Mouse (Mus musculus) bone marrow macrophage, adult 2 months (primary cell): ENCODE results near the gene Olfr129. TPM values are rescaled to one million over a fixed set of nuclear protein-coding genes. Genes with fewer than 3 reads are reported as not detected.

Experiments
- H3K27ac ChIP-seq: 2 replicates; pipeline ENCODE4 v1.5.1; 2012; ENCODE audit warnings: low read depth, low read length; ENCODE audit not compliant: insufficient read depth
- H3K4me1 ChIP-seq: 2 replicates; pipeline ENCODE4 v1.6.1; 2012; ENCODE audit warnings: low read length; ENCODE audit not compliant: control insufficient read depth, insufficient read depth
- H3K4me3 ChIP-seq: 2 replicates; pipeline ENCODE4 v1.5.1; 2012; ENCODE audit warnings: mild to moderate bottlenecking, low read length, moderate library complexity; ENCODE audit not compliant: insufficient read depth
- CTCF ChIP-seq: IDR thresholded peaks from 2 replicates; pipeline ENCODE4 v1.5.1; 2012; ENCODE audit warnings: low read depth, mild to moderate bottlenecking, low read length, moderate library complexity
- POLR2A ChIP-seq: IDR thresholded peaks from 2 replicates; pipeline ENCODE4 v1.6.1; 2012; ENCODE audit warnings: mild to moderate bottlenecking, low read depth, low read length, borderline replicate concordance
- polyA plus RNA-seq: library from polyadenylated mRNA; stranded (reverse); fragments of >200 nt; gene quantifications from 2 replicates; pipeline ENCODE4 v1.2.4, GENCODE M21; 2012; ENCODE audit not compliant: missing spikeins, insufficient read depth, insufficient read length

Olfr129 gene
- polyA plus RNA-seq, result not detected in 2 replicates

- TF ChIP-seq CTCF (no peak), POLR2A (no peak)
- Histone ChIP-seq H3K27ac (no peak within 1 kb of the TSS), H3K4me1 (no peaks in the 10 kb centered on the region), H3K4me3 (no peak within 1 kb of the TSS)
Measured at GRCm38 (mm10) chr17:38059979-38060378, at the start of gene Olfr129. Gene Olfr129, minus strand, starts transcription at chr17:38060079.

GRCm38 (mm10) chr17:38088593-38088992 lies 28.7 kb upstream of the Olfr129 start, which contains the start of gene Olfr131:
Gene Olfr131, minus strand, starts transcription at chr17:38088693.
- no peak within 1 kb of the TSS for H3K27ac ChIP-seq
- TF ChIP-seq POLR2A (no peak), CTCF (no peak)
- no peaks in the 10 kb centered on the region for H3K4me1 ChIP-seq
- no peak within 1 kb of the TSS for H3K4me3 ChIP-seq

DNA sequence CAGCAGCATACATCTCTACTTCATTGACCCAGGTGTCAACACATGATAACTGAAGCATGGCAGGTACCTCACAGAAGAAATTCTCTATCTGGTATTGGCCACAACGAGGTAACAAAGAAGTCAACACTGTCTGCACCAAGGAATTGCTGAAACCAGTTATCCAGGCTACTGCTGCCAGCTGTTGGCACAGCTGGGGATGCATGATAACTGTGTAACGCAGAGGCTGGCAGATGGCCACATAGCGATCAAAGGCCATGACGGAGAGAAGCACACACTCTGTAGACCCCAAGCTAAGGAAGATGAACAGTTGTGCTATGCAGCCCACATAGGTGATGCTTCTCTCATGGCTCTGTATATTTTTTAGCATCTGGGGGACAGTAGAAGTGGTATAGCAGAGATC lies 22.5 kb upstream of the Olfr129 start:
- H3K4me3 ChIP-seq, result no peak overlapping the region
- no peaks in the 10 kb centered on the region for H3K4me1 ChIP-seq
- no peak overlapping the region for H3K27ac ChIP-seq
- TF ChIP-seq POLR2A (no peak), CTCF (no peak)

- H3K4me3 ChIP-seq, result no peak within 1 kb of the TSS
- TF ChIP-seq POLR2A (no peak), CTCF (no peak)
- no peaks in the 10 kb centered on the region for H3K4me1 ChIP-seq
- H3K27ac ChIP-seq, result no peak within 1 kb of the TSS
Measured at GRCm38 (mm10) chr17:38063621-38064020, 3.7 kb upstream of the Olfr129 start, which contains the start of gene Olfr130. Gene Olfr130, plus strand, starts transcription at chr17:38063921.

DNA sequence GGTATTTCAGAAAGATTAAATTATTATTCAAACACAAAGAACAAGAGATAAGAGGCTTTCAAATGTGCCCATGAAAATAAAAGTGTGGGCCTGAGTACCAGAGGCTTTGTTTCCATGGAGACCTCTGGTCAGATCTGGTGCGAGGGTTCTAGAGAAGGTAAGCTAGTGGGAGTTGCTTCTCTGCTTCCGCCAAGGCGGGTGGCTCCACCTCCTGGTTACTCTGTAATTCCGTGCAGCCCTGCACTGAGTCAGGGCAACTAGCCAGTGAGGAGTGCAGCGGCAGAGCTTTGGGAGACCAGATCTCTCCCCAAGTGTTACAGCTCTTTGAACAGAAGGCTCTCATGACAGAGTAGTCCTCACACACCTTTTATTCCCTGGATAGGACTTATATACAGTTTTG lies 33.6 kb downstream of the Olfr129 start:
- no peaks in the 10 kb centered on the region for H3K4me1 ChIP-seq
- H3K4me3 ChIP-seq, result no peak overlapping the region
- TF ChIP-seq CTCF (no peak), POLR2A (no peak)
- H3K27ac ChIP-seq, result no peak overlapping the region

GRCm38 (mm10) chr17:38016341-38016740 lies 43.5 kb downstream of the Olfr129 start:
- Histone ChIP-seq H3K4me3 (no peak overlapping the region), H3K27ac (no peak overlapping the region), H3K4me1 (no peaks in the 10 kb centered on the region)
- TF ChIP-seq CTCF (no peak), POLR2A (no peak)

DNA sequence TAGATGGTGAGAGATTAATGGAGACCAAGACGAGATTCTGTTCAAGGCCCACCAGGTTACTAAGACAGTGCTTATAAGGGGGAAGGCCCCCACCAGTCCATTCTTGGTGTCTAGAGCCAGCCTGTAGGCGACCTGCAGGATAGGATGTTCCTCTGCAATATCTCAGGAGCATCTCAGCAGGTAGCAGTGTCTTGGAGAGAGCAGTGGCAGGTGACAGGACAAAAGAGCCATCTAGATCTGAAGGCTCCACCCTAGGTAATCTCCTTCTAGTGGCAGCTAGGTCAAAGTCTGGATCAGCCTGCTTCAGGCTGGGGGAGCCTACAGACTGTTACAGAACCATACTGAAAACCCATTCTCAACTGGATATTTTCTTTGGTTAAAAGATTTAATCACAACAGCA lies 54.9 kb downstream of the Olfr129 start:
- no peak overlapping the region for H3K4me3 ChIP-seq

More for the DNA sequence above, 54.9 kb downstream of the Olfr129 start:
- Histone ChIP-seq H3K27ac (no peak overlapping the region), H3K4me1 (no peaks in the 10 kb centered on the region)
- TF ChIP-seq CTCF, result no peak
- no peak for TF ChIP-seq POLR2A

Other genes starting within 250 kb of the Olfr129 start
- not detected in 2 replicates for gene Olfr125, start 227.1 kb downstream of the Olfr129 start, polyA plus RNA-seq
- gene Olfr126, start 212.6 kb downstream of the Olfr129 start, polyA plus RNA-seq, result not detected in 2 replicates
- gene Olfr127, start 159.6 kb downstream of the Olfr129 start, polyA plus RNA-seq, result not detected in 2 replicates
- gene Olfr128, start 139.5 kb downstream of the Olfr129 start, polyA plus RNA-seq, result not detected in 2 replicates
- gene Olfr761, start 107.0 kb downstream of the Olfr129 start, polyA plus RNA-seq, result not detected in 2 replicates
- gene Olfr130, start 3.8 kb upstream of the Olfr129 start, polyA plus RNA-seq, result not detected in 2 replicates
- gene Olfr131, start 28.6 kb upstream of the Olfr129 start, polyA plus RNA-seq, result not detected in 2 replicates
- not detected in 2 replicates for gene Olfr132, start 74.4 kb upstream of the Olfr129 start, polyA plus RNA-seq
- gene Olfr133, start 85.2 kb upstream of the Olfr129 start, polyA plus RNA-seq, result not detected in 2 replicates
- not detected in 2 replicates for gene Olfr134, start 111.3 kb upstream of the Olfr129 start, polyA plus RNA-seq
- gene Olfr135, start 144.3 kb upstream of the Olfr129 start, polyA plus RNA-seq, result not detected in 2 replicates
- gene Olfr138, start 201.0 kb upstream of the Olfr129 start, polyA plus RNA-seq, result not detected in 2 replicates
- not detected in 2 replicates for gene Olfr137, start 247.5 kb upstream of the Olfr129 start, polyA plus RNA-seq